Mouse (Mus musculus): ENCODE data around the gene Sgpp2. TPM values are rescaled to one million over a fixed set of nuclear protein-coding genes. Genes with fewer than 3 reads are reported as not detected.

Gene Sgpp2
- polyA plus RNA-seq, 1 experiment = 0.67 TPM

- H3K4me1 ChIP-seq (replicated peaks; ENCODE audit: control insufficient read depth, insufficient read depth, low read length) = no peaks in the 10 kb centered on the region
- H3K27ac ChIP-seq (ENCODE audit: control insufficient read depth, insufficient read depth, low read length) = no peak overlapping the region
Measured at GRCm38 (mm10) chr1:78436445-78436844, 126.3 kb downstream of the Sgpp2 start.

DNA sequence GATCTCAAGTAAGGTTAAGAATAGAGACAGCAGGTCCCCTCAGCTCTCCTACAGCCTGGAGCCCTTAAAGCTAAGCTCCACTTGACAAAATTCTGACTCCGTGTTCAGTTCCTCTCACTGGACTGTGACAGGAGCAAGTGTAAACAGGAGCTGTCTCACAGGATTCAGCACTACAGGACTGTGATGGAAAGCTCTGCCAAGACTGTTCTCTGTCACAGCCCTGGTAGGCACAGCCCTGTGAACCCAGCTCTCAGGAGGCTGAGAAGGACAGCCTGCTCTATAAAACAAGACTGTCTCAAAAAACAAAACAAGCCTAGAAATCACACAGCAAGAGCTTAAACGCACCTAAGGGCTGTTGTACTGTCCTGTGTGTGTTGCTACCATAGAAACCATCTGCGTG is 127.0 kb downstream of the Sgpp2 start:
- Histone ChIP-seq H3K27me3 (ENCODE audit: control insufficient read depth, insufficient read depth, low read length) (no peaks in the 10 kb centered on the region), H3K36me3 (ENCODE audit: control insufficient read depth, insufficient read depth, low read length) (peaks cover 2% of the 10 kb centered on the region), H3K4me1 (replicated peaks; ENCODE audit: control insufficient read depth, insufficient read depth, low read length) (no peaks in the 10 kb centered on the region), H3K4me3 (ENCODE audit: control insufficient read depth, insufficient read depth, low read length) (no peak overlapping the region), H3K27ac (ENCODE audit: control insufficient read depth, insufficient read depth, low read length) (no peak overlapping the region)
- TF ChIP-seq POLR2A (IDR thresholded peaks at IDR 0.05; ENCODE audit: control insufficient read depth, extremely low read depth, insufficient read depth, low read length, poor library complexity) (no peak), CTCF (IDR thresholded peaks at IDR 0.05; ENCODE audit: borderline replicate concordance, control insufficient read depth, extremely low read depth, insufficient read depth, low read length, poor library complexity) (no peak)
- DNase-seq = no peak
- 95% methylated on average over 3 of the region's 3 CpGs for WGBS

More at GRCm38 (mm10) chr1:78436445-78436844, 126.3 kb downstream of the Sgpp2 start:
- Histone ChIP-seq H3K36me3 (ENCODE audit: control insufficient read depth, insufficient read depth, low read length) (peaks cover 4% of the 10 kb centered on the region), H3K4me3 (ENCODE audit: control insufficient read depth, insufficient read depth, low read length) (no peak overlapping the region), H3K27me3 (ENCODE audit: control insufficient read depth, insufficient read depth, low read length) (no peaks in the 10 kb centered on the region)
- TF ChIP-seq CTCF (IDR thresholded peaks at IDR 0.05; ENCODE audit: borderline replicate concordance, control insufficient read depth, extremely low read depth, insufficient read depth, low read length, poor library complexity) (no peak), POLR2A (IDR thresholded peaks at IDR 0.05; ENCODE audit: control insufficient read depth, extremely low read depth, insufficient read depth, low read length, poor library complexity) (no peak)
- no peak for DNase-seq
- 98% methylated on average over 1 of the region's 1 CpGs for WGBS

DNA sequence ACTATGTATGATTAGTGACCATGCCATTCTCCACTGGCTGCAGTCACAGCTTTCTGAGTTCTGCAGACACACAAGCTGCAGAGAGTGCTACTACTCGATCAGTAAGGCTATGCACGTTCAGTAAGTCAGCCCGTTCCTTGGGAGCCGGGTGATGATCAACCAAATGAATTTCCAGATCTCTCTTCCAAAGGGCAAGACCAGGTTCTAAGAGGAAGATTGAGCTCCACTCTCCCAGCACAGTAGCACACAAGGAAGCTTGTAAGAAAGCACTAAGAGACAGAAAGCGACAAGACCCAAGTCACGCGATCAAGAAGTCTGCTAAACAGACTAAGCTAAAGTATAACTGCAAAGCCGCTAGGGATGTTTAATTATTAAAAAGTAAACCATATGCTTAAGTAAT is 130.6 kb downstream of the Sgpp2 start:
- no peak overlapping the region for H3K27ac ChIP-seq (ENCODE audit: control insufficient read depth, insufficient read depth, low read length)
- no peaks in the 10 kb centered on the region for H3K27me3 ChIP-seq (ENCODE audit: control insufficient read depth, insufficient read depth, low read length)
- H3K4me3 ChIP-seq (ENCODE audit: control insufficient read depth, insufficient read depth, low read length) = no peak overlapping the region
- TF ChIP-seq POLR2A (IDR thresholded peaks at IDR 0.05; ENCODE audit: control insufficient read depth, extremely low read depth, insufficient read depth, low read length, poor library complexity) (no peak), CTCF (IDR thresholded peaks at IDR 0.05; ENCODE audit: borderline replicate concordance, control insufficient read depth, extremely low read depth, insufficient read depth, low read length, poor library complexity) (no peak)
- WGBS = 98% methylated on average over 8 of the region's 8 CpGs
- DNase-seq = no peak
- H3K36me3 ChIP-seq (ENCODE audit: control insufficient read depth, insufficient read depth, low read length) = peaks cover 6% of the 10 kb centered on the region
- H3K4me1 ChIP-seq (replicated peaks; ENCODE audit: control insufficient read depth, insufficient read depth, low read length) = no peaks in the 10 kb centered on the region

- H3K27ac ChIP-seq (ENCODE audit: control insufficient read depth, insufficient read depth, low read length) = no peak overlapping the region
- no peaks in the 10 kb centered on the region for H3K27me3 ChIP-seq (ENCODE audit: control insufficient read depth, insufficient read depth, low read length)
- no peaks in the 10 kb centered on the region for H3K4me1 ChIP-seq (replicated peaks; ENCODE audit: control insufficient read depth, insufficient read depth, low read length)
- H3K36me3 ChIP-seq (ENCODE audit: control insufficient read depth, insufficient read depth, low read length) = peaks cover 7% of the 10 kb centered on the region
- WGBS = 97% methylated on average over 7 of the region's 7 CpGs
- no peak for DNase-seq
- no peak for TF ChIP-seq CTCF (IDR thresholded peaks at IDR 0.05; ENCODE audit: borderline replicate concordance, control insufficient read depth, extremely low read depth, insufficient read depth, low read length, poor library complexity)
- H3K4me3 ChIP-seq (ENCODE audit: control insufficient read depth, insufficient read depth, low read length) = no peak overlapping the region
Measured at GRCm38 (mm10) chr1:78443056-78443455, 132.9 kb downstream of the Sgpp2 start.

DNA sequence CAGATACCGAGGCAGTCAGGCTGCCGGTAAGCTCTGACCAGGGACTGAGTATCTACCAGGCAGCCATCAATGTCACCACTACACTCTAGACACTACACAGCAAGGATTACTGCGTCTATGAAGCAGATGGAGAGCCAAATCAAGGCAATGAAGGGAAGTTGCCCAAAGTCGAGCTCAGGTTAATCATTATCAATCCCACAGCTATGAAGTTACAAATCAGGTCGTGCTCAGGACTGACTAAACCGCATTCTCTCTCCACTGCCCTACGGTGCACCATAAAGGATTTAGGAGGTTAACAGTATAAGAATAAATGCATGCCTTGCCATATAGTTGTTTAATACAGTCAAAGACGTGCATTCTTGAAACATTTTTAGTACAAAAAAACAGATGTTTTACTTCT is 136.1 kb downstream of the Sgpp2 start:
- Histone ChIP-seq H3K27me3 (ENCODE audit: control insufficient read depth, insufficient read depth, low read length) (no peaks in the 10 kb centered on the region), H3K4me1 (replicated peaks; ENCODE audit: control insufficient read depth, insufficient read depth, low read length) (no peaks in the 10 kb centered on the region), H3K36me3 (ENCODE audit: control insufficient read depth, insufficient read depth, low read length) (peaks cover 31% of the 10 kb centered on the region), H3K4me3 (ENCODE audit: control insufficient read depth, insufficient read depth, low read length) (no peak overlapping the region), H3K27ac (ENCODE audit: control insufficient read depth, insufficient read depth, low read length) (no peak overlapping the region)
- no peak for DNase-seq
- WGBS = 96% methylated on average over 8 of the region's 8 CpGs
- TF ChIP-seq POLR2A (IDR thresholded peaks at IDR 0.05; ENCODE audit: control insufficient read depth, extremely low read depth, insufficient read depth, low read length, poor library complexity) (no peak), CTCF (IDR thresholded peaks at IDR 0.05; ENCODE audit: borderline replicate concordance, control insufficient read depth, extremely low read depth, insufficient read depth, low read length, poor library complexity) (no peak)

GRCm38 (mm10) chr1:78446742-78447141 is 136.6 kb downstream of the Sgpp2 start:
- peaks cover 36% of the 10 kb centered on the region for H3K36me3 ChIP-seq (ENCODE audit: control insufficient read depth, insufficient read depth, low read length)
- whole genome bisulfite sequencing = 99% methylated on average over 6 of the region's 6 CpGs
- H3K4me1 ChIP-seq (replicated peaks; ENCODE audit: control insufficient read depth, insufficient read depth, low read length) = no peaks in the 10 kb centered on the region
- DNase-seq = no peak
- no peak overlapping the region for H3K4me3 ChIP-seq (ENCODE audit: control insufficient read depth, insufficient read depth, low read length)
- no peak overlapping the region for H3K27ac ChIP-seq (ENCODE audit: control insufficient read depth, insufficient read depth, low read length)
- no peaks in the 10 kb centered on the region for H3K27me3 ChIP-seq (ENCODE audit: control insufficient read depth, insufficient read depth, low read length)
- TF ChIP-seq CTCF (IDR thresholded peaks at IDR 0.05; ENCODE audit: borderline replicate concordance, control insufficient read depth, extremely low read depth, insufficient read depth, low read length, poor library complexity) = no peak
- TF ChIP-seq POLR2A (IDR thresholded peaks at IDR 0.05; ENCODE audit: control insufficient read depth, extremely low read depth, insufficient read depth, low read length, poor library complexity) = no peak

DNA sequence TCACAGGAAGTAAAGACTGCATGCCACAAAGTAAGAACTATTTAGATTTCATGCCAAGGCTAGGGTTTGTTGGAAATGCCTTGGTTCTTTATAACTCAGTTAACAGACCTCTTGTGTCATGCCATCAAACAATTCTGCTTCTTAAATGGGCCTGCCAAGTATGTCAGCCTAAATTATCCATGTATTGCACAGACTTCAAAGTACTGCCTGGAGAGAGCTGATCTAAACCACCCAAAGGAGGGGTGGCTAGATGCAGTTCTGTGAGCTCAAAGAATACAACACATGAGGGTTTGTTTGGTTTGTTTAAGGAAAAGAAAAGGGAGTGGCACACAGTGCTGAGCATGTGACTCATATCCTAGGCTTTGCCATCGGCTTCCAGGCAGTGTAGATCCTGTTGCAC is 137.9 kb downstream of the Sgpp2 start:
- no peaks in the 10 kb centered on the region for H3K27me3 ChIP-seq (ENCODE audit: control insufficient read depth, insufficient read depth, low read length)
- H3K36me3 ChIP-seq (ENCODE audit: control insufficient read depth, insufficient read depth, low read length) = peaks cover 41% of the 10 kb centered on the region
- no peak for DNase-seq
- WGBS = 93% methylated on average over 1 of the region's 1 CpGs
- no peak overlapping the region for H3K27ac ChIP-seq (ENCODE audit: control insufficient read depth, insufficient read depth, low read length)
- no peak overlapping the region for H3K4me3 ChIP-seq (ENCODE audit: control insufficient read depth, insufficient read depth, low read length)
- no peak for TF ChIP-seq POLR2A (IDR thresholded peaks at IDR 0.05; ENCODE audit: control insufficient read depth, extremely low read depth, insufficient read depth, low read length, poor library complexity)
- TF ChIP-seq CTCF (IDR thresholded peaks at IDR 0.05; ENCODE audit: borderline replicate concordance, control insufficient read depth, extremely low read depth, insufficient read depth, low read length, poor library complexity) = no peak
- no peaks in the 10 kb centered on the region for H3K4me1 ChIP-seq (replicated peaks; ENCODE audit: control insufficient read depth, insufficient read depth, low read length)
